Mouse (Mus musculus) embryonic facial prominence, embryonic 15.5 days (tissue): ENCODE measurements around the gene Slc27a2. TPM values are rescaled to one million over a fixed set of nuclear protein-coding genes. Genes with fewer than 3 reads are reported as not detected.

Experiments used
- ATAC-seq: fragments of 200-750 bp; cut with Nextera tagmentation; 2 replicates; pipeline ENCODE4 v1.8.0; 2017; ENCODE audit warnings: low read depth, moderate TSS enrichment; ENCODE audit not compliant: insufficient number of reproducible peaks, low FRiP score, low TSS enrichment
- H3K27ac ChIP-seq: fragments of 300-500 bp; sonication (generic); replicated peaks from 2 replicates; pipeline ENCODE4 v1.5.1; 2015; ENCODE audit warnings: mild to moderate bottlenecking, inconsistent platforms
- H3K27me3 ChIP-seq: fragments of 300-500 bp; sonication (generic); 2 replicates; pipeline ENCODE4 v1.6.1; 2015; ENCODE audit warnings: inconsistent platforms
- H3K36me3 ChIP-seq: fragments of 300-500 bp; sonication (generic); 2 replicates; pipeline ENCODE4 v1.6.1; 2015; ENCODE audit warnings: mild to moderate bottlenecking, inconsistent platforms
- H3K4me1 ChIP-seq: fragments of 300-500 bp; sonication (generic); 2 replicates; pipeline ENCODE4 v1.6.1; 2015; ENCODE audit warnings: inconsistent platforms
- H3K4me2 ChIP-seq: fragments of 300-500 bp; sonication (generic); replicated peaks from 2 replicates; pipeline ENCODE4 v1.6.1; 2015; ENCODE audit warnings: mild to moderate bottlenecking, inconsistent platforms
- H3K4me3 ChIP-seq: fragments of 300-500 bp; sonication (generic); replicated peaks from 2 replicates; pipeline ENCODE4 v1.5.1; 2015; ENCODE audit warnings: mild to moderate bottlenecking, inconsistent platforms
- H3K9ac ChIP-seq: fragments of 300-500 bp; sonication (generic); 2 replicates; pipeline ENCODE4 v1.6.1; 2015; ENCODE audit warnings: inconsistent platforms
- H3K9me3 ChIP-seq: fragments of 300-500 bp; sonication (generic); replicated peaks from 2 replicates; pipeline ENCODE4 v1.6.1; 2016; ENCODE audit warnings: inconsistent platforms
- WGBS: fragments of 180-500 bp; shearing (Covaris S2); methylation state at CpG from one replicate; pipeline ENCODE4 v1.1.7; 2015; 5-methylcytosine and 5-hydroxymethylcytosine counted together
- polyA plus RNA-seq: library from polyadenylated mRNA; unstranded; fragments of >200 nt; fragmentation: Nextera tagmentation; extraction: Ambion mirVana; gene quantifications from 2 replicates; pipeline ENCODE4 v1.2.1, GENCODE M21; 2015

Slc27a2 gene
- polyA plus RNA-seq, 1 experiment from 2014 or later = 24.8 TPM

DNA sequence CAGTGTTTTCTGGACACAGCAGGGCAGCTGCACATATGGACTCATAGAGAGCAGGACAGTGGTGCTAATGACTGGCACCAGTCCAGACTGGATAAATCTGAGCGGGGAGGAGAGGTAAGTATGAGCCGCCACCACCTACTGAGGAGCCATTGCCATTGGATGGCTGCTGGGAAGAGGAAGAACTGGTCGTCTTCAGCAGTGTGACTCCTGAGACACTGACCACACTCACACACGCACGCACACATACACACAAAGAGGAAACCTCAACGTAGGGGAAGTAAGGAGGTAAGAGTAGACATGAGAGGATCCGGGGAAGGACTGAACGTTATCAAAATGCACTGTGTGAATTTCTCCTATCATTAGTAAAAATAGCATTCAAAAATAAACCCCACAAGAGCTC, 24.7 kb upstream of the Slc27a2 start:
- Histone ChIP-seq H3K9ac (no peak overlapping the region), H3K27me3 (no peaks in the 10 kb centered on the region), H3K4me3 (no peak overlapping the region), H3K4me1 (no peaks in the 10 kb centered on the region), H3K36me3 (no peaks in the 10 kb centered on the region), H3K4me2 (no peak overlapping the region), H3K27ac (no peak overlapping the region), H3K9me3 (no peaks in the 10 kb centered on the region)
- WGBS = 90% methylated on average over 8 of the region's 8 CpGs
- no peak for ATAC-seq

DNA sequence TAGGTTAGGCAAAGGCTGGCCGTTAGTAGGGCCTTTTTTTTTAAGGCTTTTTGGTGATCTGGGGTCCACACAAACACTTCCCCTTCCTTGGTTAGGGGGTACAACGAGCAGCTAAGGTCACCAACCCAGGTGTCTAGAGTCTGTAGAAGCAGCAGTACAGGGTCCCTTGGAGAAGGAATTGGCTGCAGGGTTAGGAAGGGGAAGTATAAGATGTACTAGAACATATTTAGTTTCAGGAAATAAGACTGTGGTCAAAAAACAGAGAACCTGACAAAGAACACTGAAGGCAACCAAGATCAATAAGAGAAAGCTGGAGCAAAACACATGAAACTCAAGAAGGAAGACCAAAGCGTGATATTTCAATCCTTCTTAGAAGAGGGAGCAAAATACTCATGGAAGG, 21.6 kb upstream of the Slc27a2 start:
- Histone ChIP-seq H3K36me3 (no peaks in the 10 kb centered on the region), H3K4me1 (no peaks in the 10 kb centered on the region), H3K27me3 (no peaks in the 10 kb centered on the region), H3K9ac (no peak overlapping the region), H3K9me3 (no peaks in the 10 kb centered on the region), H3K4me2 (no peak overlapping the region), H3K27ac (no peak overlapping the region), H3K4me3 (no peak overlapping the region)
- ATAC-seq = no peak
- 78% methylated on average over 3 of the region's 3 CpGs for WGBS

DNA sequence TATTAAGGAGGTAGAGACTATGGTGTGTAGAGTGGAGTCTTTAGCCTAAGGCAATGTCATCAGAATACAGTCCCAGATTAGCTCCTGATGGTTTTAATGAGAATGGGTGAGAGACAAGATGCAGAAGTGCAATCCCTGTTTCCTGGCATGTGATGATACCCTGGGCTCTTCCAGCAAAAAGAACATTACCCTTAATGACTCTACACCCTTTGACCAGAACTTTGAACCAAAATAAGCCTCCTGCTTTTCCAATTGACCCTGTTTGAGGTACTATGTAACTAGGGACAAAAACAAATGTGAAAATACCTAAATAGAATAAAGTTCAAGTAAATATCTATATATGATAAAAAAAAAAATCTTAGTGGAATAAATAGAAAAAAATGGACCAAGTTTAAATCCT, 14.6 kb upstream of the Slc27a2 start:
- Histone ChIP-seq H3K4me3 (no peak overlapping the region), H3K4me2 (no peak overlapping the region), H3K4me1 (no peaks in the 10 kb centered on the region), H3K9me3 (no peaks in the 10 kb centered on the region), H3K27ac (no peak overlapping the region), H3K27me3 (no peaks in the 10 kb centered on the region), H3K9ac (no peak overlapping the region), H3K36me3 (no peaks in the 10 kb centered on the region)
- ATAC-seq = no peak

DNA sequence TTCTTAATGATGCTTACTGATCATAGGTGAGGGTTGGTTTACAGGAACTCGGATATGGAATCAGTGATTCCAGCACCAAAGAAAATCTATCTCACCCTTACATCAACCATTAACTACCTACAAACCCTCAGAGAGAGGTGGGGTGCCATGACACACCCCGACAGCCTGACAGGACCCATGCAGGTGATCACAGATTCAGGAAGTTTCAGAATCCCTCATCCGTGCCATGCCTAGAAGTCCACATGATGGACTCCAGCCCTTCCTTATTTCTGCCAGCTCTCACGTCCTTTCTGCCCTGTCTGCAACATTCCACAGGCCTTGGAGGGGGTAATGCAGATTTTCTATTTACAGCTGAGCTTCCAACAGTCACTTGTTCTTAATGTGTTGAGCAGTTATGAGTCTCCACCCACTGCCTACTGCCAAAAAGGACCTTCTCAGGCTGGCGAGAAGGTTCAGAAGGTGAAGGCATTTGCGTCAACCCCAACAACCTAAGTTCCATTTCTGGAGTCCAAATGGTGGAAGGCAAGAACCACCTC, 11.7 kb upstream of the Slc27a2 start:
- Histone ChIP-seq H3K9me3 (no peaks in the 10 kb centered on the region), H3K9ac (no peak overlapping the region), H3K4me2 (no peak overlapping the region), H3K36me3 (no peaks in the 10 kb centered on the region), H3K27me3 (no peaks in the 10 kb centered on the region), H3K27ac (no peak overlapping the region), H3K4me1 (no peaks in the 10 kb centered on the region), H3K4me3 (no peak overlapping the region)
- WGBS = 79% methylated on average over 6 of the region's 6 CpGs
- no peak for ATAC-seq

DNA sequence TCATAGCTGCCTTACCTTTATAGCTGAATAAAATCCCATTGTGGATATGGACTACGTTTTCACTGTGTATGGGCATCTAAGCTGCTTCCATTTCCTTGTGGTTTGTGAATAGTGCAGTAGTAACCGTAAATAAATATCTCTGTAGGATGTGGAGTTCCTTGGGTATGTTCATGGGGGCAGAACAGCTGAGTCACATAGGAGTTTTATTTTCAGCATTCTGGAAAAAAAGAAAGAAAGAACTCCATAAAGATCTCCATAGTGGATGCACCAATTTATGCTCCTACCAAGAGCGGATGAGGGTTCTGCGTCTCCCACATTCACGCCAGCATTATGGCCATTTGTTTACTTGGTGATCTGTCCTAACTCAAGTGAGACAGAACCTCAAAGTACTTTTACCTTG, 10.0 kb upstream of the Slc27a2 start:
- no peak for ATAC-seq

DNA sequence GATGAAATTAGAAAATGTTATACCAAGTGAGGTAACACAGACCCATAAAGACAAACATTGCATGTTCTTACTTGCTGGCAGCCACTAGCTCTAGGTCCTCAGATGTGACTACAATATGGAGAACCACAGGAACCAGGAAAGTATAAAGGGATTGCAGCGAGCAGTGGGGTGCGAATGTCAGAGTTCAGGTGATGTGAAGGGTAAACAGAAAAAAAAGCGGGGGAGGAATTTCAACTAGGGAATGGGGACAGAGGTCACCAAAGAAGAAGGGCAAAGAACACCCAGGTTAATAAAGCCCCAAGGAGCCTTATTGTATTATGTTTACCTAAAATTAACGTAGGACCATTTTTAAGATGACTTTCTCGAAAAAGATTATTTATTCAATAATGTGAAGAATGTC, 6.9 kb upstream of the Slc27a2 start:
- Histone ChIP-seq H3K4me3 (no peak overlapping the region), H3K9me3 (no peaks in the 10 kb centered on the region), H3K27ac (no peak overlapping the region), H3K9ac (no peak overlapping the region), H3K27me3 (0 out of 2 replicates have a peak, but pooled peaks cover under 1% of the 10 kb centered on the region), H3K4me2 (no peak overlapping the region), H3K36me3 (no peaks in the 10 kb centered on the region), H3K4me1 (no peaks in the 10 kb centered on the region)
- ATAC-seq = no peak
- WGBS = 68% methylated on average over 5 of the region's 5 CpGs

More for the DNA sequence above, 10.0 kb upstream of the Slc27a2 start:
- no peaks in the 10 kb centered on the region for H3K36me3 ChIP-seq
- H3K4me3 ChIP-seq = no peak overlapping the region
- WGBS = 87% methylated on average over 5 of the region's 5 CpGs
- no peaks in the 10 kb centered on the region for H3K27me3 ChIP-seq
- no peaks in the 10 kb centered on the region for H3K4me1 ChIP-seq
- no peak overlapping the region for H3K9ac ChIP-seq
- H3K27ac ChIP-seq = no peak overlapping the region
- H3K9me3 ChIP-seq = no peaks in the 10 kb centered on the region
- H3K4me2 ChIP-seq = no peak overlapping the region

DNA sequence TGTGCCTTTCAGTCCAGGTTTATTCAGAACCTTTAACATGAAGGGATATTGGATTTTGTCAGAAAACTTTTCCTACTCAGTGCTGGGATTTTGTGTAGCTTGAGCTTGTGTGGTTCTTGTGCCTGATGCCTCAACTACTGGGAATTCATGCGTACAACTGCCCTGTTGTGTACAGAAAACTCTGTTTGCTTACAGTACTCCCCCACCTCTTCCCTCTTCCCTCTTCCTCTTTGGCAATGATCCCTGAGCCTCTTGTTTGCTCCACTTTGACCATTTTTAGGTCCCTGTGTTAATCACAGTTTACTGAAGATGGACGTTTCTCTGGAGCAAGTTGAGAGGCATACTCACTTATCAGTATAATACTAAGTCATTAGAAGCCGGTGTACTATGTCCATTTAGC, 5.8 kb upstream of the Slc27a2 start:
- H3K36me3 ChIP-seq = no peaks in the 10 kb centered on the region
- no peak for ATAC-seq
- H3K9ac ChIP-seq = no peak overlapping the region
- H3K27me3 ChIP-seq = peaks cover 11% of the 10 kb centered on the region
- 89% methylated on average over 3 of the region's 3 CpGs for WGBS
- H3K4me2 ChIP-seq = no peak overlapping the region
- H3K9me3 ChIP-seq = no peaks in the 10 kb centered on the region
- no peaks in the 10 kb centered on the region for H3K4me1 ChIP-seq
- H3K4me3 ChIP-seq = no peak overlapping the region
- no peak overlapping the region for H3K27ac ChIP-seq

DNA sequence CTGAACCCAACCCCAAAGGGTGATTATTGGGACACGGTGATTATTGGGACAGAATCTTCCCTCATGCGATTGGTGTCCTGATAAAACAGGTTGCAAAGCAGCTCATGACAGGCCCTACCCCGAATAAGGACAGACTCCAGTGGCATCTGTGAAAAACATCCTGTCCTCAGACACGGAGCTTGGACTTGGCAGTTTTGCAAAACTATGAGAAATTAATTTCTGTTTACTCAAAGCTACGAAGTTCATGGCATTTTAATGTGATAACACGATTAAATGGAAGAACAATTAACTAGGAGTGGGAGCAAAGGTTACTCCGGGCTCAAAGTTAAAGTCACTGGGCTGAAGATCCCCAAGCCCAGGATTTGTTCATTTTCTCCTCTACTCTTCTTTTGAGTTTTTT, 2.5 kb upstream of the Slc27a2 start:
- Histone ChIP-seq H3K9me3 (no peaks in the 10 kb centered on the region), H3K9ac (no peak overlapping the region), H3K4me2 (no peak overlapping the region), H3K27ac (no peak overlapping the region), H3K36me3 (no peaks in the 10 kb centered on the region), H3K4me1 (peaks cover 12% of the 10 kb centered on the region), H3K4me3 (no peak overlapping the region), H3K27me3 (peaks cover 43% of the 10 kb centered on the region)
- 84% methylated on average over 7 of the region's 7 CpGs for WGBS
- ATAC-seq = no peak

DNA sequence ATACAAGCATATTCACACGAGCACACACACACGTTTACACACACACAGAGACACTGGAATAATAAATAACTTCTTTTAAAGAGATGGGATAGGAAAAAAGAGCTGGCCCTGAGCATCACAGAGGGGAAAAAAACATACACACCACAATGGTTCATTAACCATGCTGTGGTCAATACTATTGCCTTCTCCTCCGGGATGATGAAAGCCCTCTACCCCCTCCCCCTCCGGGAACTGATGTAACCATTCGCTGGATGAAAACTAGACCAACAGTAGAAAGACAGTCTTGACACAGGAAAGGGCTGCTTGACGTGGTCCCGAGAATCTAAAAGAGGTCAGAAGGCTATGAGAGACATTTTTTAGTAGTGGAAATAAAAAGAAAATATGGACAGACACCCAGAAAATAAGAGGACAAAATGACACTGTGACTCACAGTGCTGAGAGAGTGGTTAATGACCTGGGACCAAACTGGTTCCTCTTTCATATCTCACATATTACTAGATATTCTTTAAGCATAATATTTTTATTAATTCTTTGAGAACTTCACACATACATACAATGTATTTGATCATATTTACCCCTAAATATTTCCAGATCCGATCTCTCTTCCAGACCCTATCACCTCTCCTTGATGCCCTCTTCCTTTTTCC, 840 bp upstream of the Slc27a2 start:
- no peak overlapping the region for H3K4me3 ChIP-seq
- H3K4me2 ChIP-seq = no peak overlapping the region
- peaks cover 12% of the 10 kb centered on the region for H3K4me1 ChIP-seq
- no peaks in the 10 kb centered on the region for H3K36me3 ChIP-seq
- no peaks in the 10 kb centered on the region for H3K9me3 ChIP-seq
- peaks cover 49% of the 10 kb centered on the region for H3K27me3 ChIP-seq
- no peak overlapping the region for H3K27ac ChIP-seq
- no peak overlapping the region for H3K9ac ChIP-seq
- no peak for ATAC-seq
- WGBS = 74% methylated on average over 8 of the region's 8 CpGs

DNA sequence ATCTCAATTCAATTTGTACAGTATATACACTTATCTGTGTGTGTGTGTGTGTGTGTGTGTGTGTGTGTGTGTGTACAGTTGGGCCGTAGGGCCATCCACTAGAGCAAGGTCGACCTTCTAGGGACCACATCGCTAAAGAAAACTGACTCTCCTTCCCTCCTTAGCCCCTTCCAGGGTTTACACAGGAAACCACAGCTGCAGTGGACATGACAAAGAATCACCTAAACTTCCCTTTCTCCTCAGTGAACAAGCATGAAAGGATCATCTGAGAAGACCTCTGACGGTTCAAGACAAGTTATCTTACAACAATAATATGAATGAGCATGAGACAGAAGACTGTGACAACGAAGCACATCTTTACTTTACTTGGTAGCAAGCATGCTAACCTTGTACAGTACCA, 311 bp upstream of the Slc27a2 start:
- Histone ChIP-seq H3K4me1 (peaks cover 12% of the 10 kb centered on the region), H3K4me2 (no peak overlapping the region), H3K4me3 (no peak overlapping the region), H3K9ac (no peak overlapping the region), H3K9me3 (no peaks in the 10 kb centered on the region), H3K36me3 (no peaks in the 10 kb centered on the region), H3K27ac (no peak overlapping the region), H3K27me3 (peaks cover 49% of the 10 kb centered on the region)
- WGBS = 27% methylated on average over 5 of the region's 5 CpGs
- ATAC-seq = no peak

DNA sequence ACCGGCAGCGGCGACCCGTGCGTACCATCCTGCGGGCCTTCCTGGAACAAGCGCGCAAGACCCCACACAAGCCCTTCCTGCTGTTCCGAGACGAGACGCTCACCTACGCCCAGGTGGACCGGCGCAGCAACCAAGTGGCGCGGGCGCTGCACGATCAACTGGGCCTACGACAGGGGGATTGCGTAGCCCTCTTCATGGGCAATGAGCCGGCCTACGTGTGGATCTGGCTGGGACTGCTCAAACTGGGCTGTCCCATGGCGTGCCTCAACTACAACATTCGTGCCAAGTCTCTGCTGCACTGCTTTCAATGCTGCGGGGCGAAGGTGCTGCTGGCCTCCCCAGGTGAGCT, 1.1 kb downstream of the Slc27a2 start:
- ATAC-seq = no peak
- Histone ChIP-seq H3K27me3 (peaks cover 49% of the 10 kb centered on the region), H3K36me3 (no peaks in the 10 kb centered on the region), H3K9me3 (no peaks in the 10 kb centered on the region), H3K4me1 (peaks cover 12% of the 10 kb centered on the region), H3K4me3 (peak overlapping the region; percentile 53), H3K27ac (no peak overlapping the region), H3K9ac (peak overlapping the region; percentile 19; the same call in 1 of the 2 replicates), H3K4me2 (peak overlapping the region; percentile 97)
- under 1% methylated on average over 26 of the region's 26 CpGs for WGBS

DNA sequence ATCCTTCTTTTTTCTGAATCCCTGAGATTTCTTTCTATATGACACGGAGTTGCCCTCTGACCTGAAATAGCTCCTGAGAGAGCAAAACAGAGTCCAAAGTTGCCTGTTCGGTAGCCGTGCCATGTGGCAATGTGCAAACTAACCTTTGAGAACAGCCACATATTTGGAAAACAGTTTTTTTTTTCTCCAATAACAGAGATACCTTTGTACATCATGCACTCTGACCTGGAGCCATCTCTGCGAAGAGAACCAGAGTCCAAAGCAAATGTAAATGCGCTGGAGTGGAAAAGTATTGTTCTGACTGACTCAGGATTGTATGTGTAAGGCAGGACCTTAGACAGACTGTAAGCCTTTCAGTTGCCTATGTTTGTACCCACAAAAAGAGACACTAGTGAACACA, 3.3 kb downstream of the Slc27a2 start:
- Histone ChIP-seq H3K27me3 (peaks cover 46% of the 10 kb centered on the region), H3K4me2 (no peak overlapping the region), H3K4me3 (no peak overlapping the region), H3K9ac (no peak overlapping the region), H3K9me3 (no peaks in the 10 kb centered on the region), H3K27ac (no peak overlapping the region), H3K4me1 (peaks cover 12% of the 10 kb centered on the region), H3K36me3 (no peaks in the 10 kb centered on the region)
- ATAC-seq = no peak
- 86% methylated on average over 5 of the region's 5 CpGs for WGBS
